Mouse (Mus musculus): Measurements from ENCODE around the gene Uhrf1bp1. TPM values are rescaled to one million over a fixed set of nuclear protein-coding genes. Genes with fewer than 3 reads are reported as not detected.
"Not testable (repeated sequence)": the region's sequence is repeated elsewhere in the genome, so short reads cannot be mapped to it uniquely, and the experiment has no call there.

Gene Uhrf1bp1
- polyA plus RNA-seq, 1 experiment: 16.7 TPM

GRCm38 (mm10) chr17:27823142-27823905 lies 32.9 kb upstream of the Uhrf1bp1 start:
- TF ChIP-seq POLR2A (IDR thresholded peaks at IDR 0.05; ENCODE audit: borderline replicate concordance, extremely low read depth, insufficient read depth, insufficient read length, poor library complexity, severe bottlenecking) (no peak), CTCF (IDR thresholded peaks at IDR 0.05; ENCODE audit: borderline replicate concordance, extremely low read depth, insufficient read depth, insufficient read length) (no peak)
- no peak for DNase-seq (ENCODE audit: low read depth)

GRCm38 (mm10) chr17:27824941-27825340 lies 31.3 kb upstream of the Uhrf1bp1 start:
- DNase-seq (ENCODE audit: low read depth): no peak
- TF ChIP-seq POLR2A (IDR thresholded peaks at IDR 0.05; ENCODE audit: borderline replicate concordance, extremely low read depth, insufficient read depth, insufficient read length, poor library complexity, severe bottlenecking) (no peak), CTCF (IDR thresholded peaks at IDR 0.05; ENCODE audit: borderline replicate concordance, extremely low read depth, insufficient read depth, insufficient read length) (no peak)

GRCm38 (mm10) chr17:27825539-27825938 lies 30.7 kb upstream of the Uhrf1bp1 start:
- no peak for TF ChIP-seq CTCF (IDR thresholded peaks at IDR 0.05; ENCODE audit: borderline replicate concordance, extremely low read depth, insufficient read depth, insufficient read length)
- no peak for TF ChIP-seq POLR2A (IDR thresholded peaks at IDR 0.05; ENCODE audit: borderline replicate concordance, extremely low read depth, insufficient read depth, insufficient read length, poor library complexity, severe bottlenecking)
- no peak for DNase-seq (ENCODE audit: low read depth)

GRCm38 (mm10) chr17:27825984-27826905 lies 30.0 kb upstream of the Uhrf1bp1 start:
- TF ChIP-seq POLR2A (IDR thresholded peaks at IDR 0.05; ENCODE audit: borderline replicate concordance, extremely low read depth, insufficient read depth, insufficient read length, poor library complexity, severe bottlenecking) (no peak), CTCF (IDR thresholded peaks at IDR 0.05; ENCODE audit: borderline replicate concordance, extremely low read depth, insufficient read depth, insufficient read length) (no peak)
- DNase-seq (ENCODE audit: low read depth): peak; percentile 68

- peak; percentile 26 for DNase-seq (ENCODE audit: low read depth)
- no peak for TF ChIP-seq CTCF (IDR thresholded peaks at IDR 0.05; ENCODE audit: borderline replicate concordance, extremely low read depth, insufficient read depth, insufficient read length)
- no peak for TF ChIP-seq POLR2A (IDR thresholded peaks at IDR 0.05; ENCODE audit: borderline replicate concordance, extremely low read depth, insufficient read depth, insufficient read length, poor library complexity, severe bottlenecking)
Measured at GRCm38 (mm10) chr17:27826908-27827383, 29.3 kb upstream of the Uhrf1bp1 start.

GRCm38 (mm10) chr17:27827511-27827910 lies 28.7 kb upstream of the Uhrf1bp1 start:
- no peak for DNase-seq (ENCODE audit: low read depth)

GRCm38 (mm10) chr17:27830411-27830810 lies 25.8 kb upstream of the Uhrf1bp1 start:
- peak; percentile 26; the same call in 1 of the 2 replicates for TF ChIP-seq CTCF (IDR thresholded peaks at IDR 0.05; ENCODE audit: borderline replicate concordance, extremely low read depth, insufficient read depth, insufficient read length)
- TF ChIP-seq POLR2A (IDR thresholded peaks at IDR 0.05; ENCODE audit: borderline replicate concordance, extremely low read depth, insufficient read depth, insufficient read length, poor library complexity, severe bottlenecking): no peak
- no peak for DNase-seq (ENCODE audit: low read depth)

More at GRCm38 (mm10) chr17:27827511-27827910, 28.7 kb upstream of the Uhrf1bp1 start:
- TF ChIP-seq POLR2A (IDR thresholded peaks at IDR 0.05; ENCODE audit: borderline replicate concordance, extremely low read depth, insufficient read depth, insufficient read length, poor library complexity, severe bottlenecking) (no peak), CTCF (IDR thresholded peaks at IDR 0.05; ENCODE audit: borderline replicate concordance, extremely low read depth, insufficient read depth, insufficient read length) (no peak)

GRCm38 (mm10) chr17:27837850-27838249 lies 18.4 kb upstream of the Uhrf1bp1 start, which contains the start of gene Snrpc:
Gene Snrpc (plus strand): TSS chr17:27838150.
- DNase-seq (ENCODE audit: low read depth): not testable (repeated sequence)

GRCm38 (mm10) chr17:27839469-27840252 lies 16.6 kb upstream of the Uhrf1bp1 start:
- TF ChIP-seq POLR2A (IDR thresholded peaks at IDR 0.05; ENCODE audit: borderline replicate concordance, extremely low read depth, insufficient read depth, insufficient read length, poor library complexity, severe bottlenecking) (peak; percentile 35; the same call in 1 of the 2 replicates), CTCF (IDR thresholded peaks at IDR 0.05; ENCODE audit: borderline replicate concordance, extremely low read depth, insufficient read depth, insufficient read length) (0 out of 2 replicates have a peak, but pooled peaks have one; percentile 8)
- peak; percentile 99 for DNase-seq (ENCODE audit: low read depth)

GRCm38 (mm10) chr17:27848351-27848750 lies 7.9 kb upstream of the Uhrf1bp1 start:
- DNase-seq (ENCODE audit: low read depth): no peak
- TF ChIP-seq POLR2A (IDR thresholded peaks at IDR 0.05; ENCODE audit: borderline replicate concordance, extremely low read depth, insufficient read depth, insufficient read length, poor library complexity, severe bottlenecking) (no peak), CTCF (IDR thresholded peaks at IDR 0.05; ENCODE audit: borderline replicate concordance, extremely low read depth, insufficient read depth, insufficient read length) (no peak)

Data from brain, embryonic 14.5 days (tissue).